Mouse (Mus musculus) CD4-positive, CD25-positive, alpha-beta regulatory T cell, adult 4 months (primary cell): ENCODE results near the gene Hist1h2ab. TPM values are rescaled to one million over a fixed set of nuclear protein-coding genes. Genes with fewer than 3 reads are reported as not detected.
"Not testable (repeated sequence)": the region's sequence is repeated elsewhere in the genome, so short reads cannot be mapped to it uniquely, and the experiment has no call there.

Experiments used
- ATAC-seq: one replicate; pipeline ENCODE4 v1.8.0; 2017
- polyA plus RNA-seq, 2 experiments: library from polyadenylated mRNA; unstranded; fragments of 100-300 nt; shearing (Covaris generic); gene quantifications; one replicate each; pipeline ENCODE4 v1.2.1; 2017

The Hist1h2ab gene
- polyA plus RNA-seq = 1 to 10 TPM; 2.8 to 8.2 TPM

DNA sequence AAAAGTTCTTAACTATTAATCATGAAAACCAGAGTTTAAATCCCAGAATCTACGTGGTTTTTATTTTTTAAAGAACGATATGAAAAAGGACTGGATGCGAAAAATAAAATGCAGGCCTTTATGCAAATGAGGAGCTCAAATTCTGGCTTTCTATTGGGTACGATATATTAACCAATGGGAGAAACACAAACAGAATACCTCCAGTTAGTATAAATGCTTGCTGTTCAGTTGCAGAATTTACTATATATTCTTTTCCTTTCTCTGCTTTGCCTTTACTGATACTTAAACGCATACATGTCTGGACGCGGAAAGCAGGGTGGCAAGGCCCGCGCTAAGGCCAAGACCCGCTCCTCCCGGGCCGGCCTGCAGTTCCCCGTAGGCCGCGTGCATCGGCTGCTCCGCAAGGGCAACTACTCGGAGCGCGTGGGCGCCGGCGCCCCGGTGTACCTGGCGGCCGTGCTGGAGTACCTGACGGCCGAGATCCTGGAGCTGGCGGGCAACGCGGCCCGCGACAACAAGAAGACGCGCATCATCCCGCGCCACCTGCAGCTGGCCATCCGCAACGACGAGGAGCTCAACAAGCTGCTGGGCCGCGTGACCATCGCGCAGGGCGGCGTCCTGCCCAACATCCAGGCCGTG lies at the start of gene Hist1h2ab:
TSS of gene Hist1h2ab (plus strand) at position 288 of the 639 bp plus-strand sequence.
- ATAC-seq = peak; percentile 46

DNA sequence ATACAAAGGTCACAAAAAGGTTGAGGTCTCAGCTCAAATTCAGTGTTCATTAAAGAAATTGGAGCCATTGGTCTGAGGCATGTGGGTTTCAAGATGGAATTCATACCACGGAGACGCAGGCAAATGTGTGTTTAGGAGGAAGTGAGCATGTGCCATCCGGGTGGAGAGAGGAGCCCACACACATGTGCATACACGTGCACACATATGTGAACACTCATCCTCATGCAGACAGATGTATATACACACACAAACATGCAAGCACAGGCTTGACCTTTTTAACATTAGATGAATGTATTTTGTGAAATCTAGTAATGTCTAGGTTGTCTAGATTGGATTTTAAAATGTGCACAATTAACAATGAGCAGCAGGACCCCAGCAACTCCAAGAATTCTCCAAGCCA lies 48.7 kb upstream of the Hist1h2ab start:
- ATAC-seq = no peak

DNA sequence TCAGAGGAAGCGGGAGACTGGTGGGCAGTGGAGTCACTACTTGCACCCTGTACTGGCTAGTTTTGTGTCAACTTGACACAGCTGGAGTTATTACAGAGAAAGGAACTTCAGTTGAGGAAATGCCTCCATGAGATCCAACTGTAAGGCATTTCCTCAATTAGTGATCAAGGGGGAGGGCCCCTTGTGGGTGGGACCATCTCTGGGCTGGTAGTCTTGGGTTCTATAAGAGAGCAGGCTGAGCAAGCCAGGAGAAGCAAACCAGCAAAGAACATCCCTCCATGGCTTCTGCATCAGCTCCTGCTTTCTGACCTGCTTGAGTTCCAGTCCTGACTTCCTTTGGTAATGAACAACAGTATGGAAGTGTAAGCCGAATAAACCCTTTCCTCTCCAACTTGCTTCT lies 48.1 kb upstream of the Hist1h2ab start:
- not testable (repeated sequence) for ATAC-seq

DNA sequence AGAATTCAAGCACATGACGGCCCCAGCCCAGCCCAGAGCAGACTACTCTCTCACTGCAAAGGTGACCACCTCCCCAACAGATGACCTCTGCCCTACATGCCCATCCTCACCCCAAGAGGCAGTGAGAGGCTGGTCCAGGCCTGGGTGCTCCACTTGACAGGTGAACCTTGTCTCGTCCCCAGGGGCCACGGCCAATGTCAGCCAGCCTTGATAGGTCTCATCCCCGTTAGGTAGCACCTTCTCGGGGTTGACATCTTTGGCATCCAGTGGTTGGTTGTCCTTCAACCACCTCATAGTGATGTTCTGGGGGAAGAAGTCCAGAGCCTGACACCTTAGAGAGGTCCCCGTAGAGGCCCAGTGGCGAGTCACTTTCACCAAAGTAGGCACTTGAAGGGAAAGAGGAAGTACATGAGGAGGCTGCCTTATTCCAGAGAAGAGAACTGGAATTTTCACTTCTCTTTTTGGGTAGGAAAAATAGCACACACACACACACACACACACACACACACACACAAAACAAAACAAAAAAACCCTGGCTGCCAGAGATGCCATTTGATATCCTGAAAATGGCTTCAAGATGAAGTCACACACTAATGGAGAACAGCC lies 45.1 kb upstream of the Hist1h2ab start:
- no peak for ATAC-seq

DNA sequence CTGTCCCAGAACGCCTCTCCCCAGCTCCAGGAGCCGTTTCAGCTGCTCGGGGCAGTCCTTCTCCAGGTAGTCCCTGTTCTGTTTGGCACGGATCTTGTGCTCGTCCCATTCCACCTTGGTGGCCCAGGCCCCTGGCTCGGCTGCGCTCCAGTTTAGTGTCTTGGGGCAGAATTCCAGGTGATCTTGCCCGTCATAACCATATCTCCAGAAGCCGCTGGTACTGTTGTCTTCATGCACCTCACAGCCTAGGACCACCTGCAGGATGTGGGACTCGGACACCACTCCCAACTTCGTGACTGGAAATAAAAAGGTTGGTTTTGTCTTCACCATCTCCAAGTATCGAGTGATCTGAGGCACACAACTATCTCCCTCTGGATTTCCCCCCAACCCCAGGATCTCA lies 44.2 kb upstream of the Hist1h2ab start:
- ATAC-seq = no peak

DNA sequence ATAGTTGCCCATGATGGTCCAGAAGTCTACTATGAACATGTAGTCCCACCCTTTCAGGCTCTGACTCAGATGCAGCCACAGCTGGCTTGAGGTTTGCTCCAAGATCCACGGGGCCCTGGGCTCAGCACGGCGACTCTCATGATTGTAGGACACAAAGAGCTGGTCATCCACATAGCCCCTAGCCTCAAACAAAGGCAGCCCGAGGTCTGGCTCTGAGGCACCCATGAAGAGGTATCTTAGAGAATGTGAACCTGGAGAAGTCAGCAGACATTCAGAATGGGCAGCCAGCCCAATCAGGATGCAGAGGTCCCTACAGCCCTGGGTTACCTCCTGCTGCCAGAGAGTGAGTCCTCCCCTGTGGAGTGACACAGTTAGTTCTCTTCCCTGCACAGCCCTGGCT lies 42.9 kb upstream of the Hist1h2ab start:
- no peak for ATAC-seq

DNA sequence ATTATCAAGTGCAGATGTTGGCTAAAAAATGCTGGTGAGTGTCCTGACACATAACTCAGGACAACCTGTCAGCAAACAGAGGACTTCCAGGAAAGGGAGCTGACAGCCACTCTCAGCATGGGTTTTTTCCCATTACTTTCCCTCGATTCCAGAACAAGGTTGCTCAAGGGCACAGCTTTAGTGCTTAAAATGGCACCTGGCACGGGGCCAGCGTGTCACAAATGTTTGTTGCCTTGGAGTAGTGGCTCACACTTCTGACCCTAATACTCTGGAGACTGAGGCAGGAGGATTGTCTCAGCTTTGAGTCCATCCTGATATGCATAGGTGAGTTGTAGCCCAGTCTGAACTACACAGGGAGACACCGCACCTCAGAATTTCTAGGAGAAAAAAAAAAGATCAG lies 42.3 kb upstream of the Hist1h2ab start:
- no peak for ATAC-seq

DNA sequence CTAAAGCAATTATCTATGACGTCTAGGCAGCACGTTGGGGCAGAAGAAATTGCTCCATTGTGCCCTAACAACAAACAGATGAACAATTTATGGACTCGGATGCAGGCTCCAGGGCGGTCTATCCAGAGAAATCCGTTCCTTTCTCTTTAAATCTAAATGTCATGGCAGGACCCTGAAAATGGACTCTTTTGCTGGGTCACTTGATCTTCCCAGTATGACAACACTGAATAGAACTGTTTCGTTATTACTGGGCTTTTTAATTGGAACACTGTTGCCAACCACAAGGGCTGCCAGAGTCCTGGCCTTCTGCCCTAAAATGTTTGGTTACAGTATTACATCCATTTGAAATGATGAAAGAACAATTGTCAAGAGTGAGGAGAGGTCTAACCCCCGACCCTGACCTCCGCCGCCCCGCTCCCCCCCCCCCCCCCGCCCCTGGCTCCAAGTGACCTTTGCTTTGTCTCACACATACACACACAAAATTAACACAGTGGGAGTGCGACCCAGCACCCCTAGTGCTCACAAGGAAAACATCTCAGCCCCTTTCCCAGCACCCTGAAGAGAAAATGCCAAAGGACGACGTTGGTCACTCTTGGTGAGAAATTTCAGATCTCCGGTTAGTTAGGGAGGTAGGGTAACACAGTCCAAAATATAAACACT lies 41.1 kb upstream of the Hist1h2ab start:
- peak; percentile 30 for ATAC-seq

DNA sequence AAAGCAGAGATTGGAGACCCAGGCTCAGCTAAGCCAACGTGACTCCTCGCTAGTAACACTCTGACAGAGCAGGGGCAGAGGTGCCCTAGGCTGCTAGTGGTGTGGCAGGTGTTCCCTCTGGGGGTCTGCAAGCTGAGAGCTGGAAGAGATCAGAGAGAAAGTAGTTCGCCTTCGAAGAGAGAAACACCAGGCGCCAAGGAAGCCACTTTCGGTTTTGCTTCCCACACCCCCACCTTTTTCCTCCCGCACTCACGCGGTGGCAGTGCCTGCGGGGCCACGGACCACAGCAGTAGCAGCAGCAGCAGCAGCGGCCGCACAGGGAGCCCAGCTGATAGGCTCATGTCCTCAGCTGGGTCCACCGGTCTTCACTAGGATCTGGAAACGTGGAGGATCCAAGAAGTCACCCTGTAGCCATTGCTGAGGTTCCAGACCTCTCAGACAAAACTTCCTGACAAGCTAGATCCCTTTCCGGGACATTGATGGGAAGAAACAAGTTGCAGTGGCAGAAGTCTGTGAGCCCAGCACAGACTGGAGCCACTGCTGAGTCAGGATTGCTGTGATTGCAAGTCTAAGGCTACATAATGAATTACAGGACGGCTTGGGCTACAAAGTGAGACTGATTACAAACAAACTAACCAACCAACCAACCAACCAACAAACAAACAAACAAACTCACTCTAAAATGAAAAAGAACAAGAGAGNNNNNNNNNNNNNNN lies 40.4 kb upstream of the Hist1h2ab start, which contains the start of gene Hfe:
TSS of gene Hfe (minus strand) at position 481 of the 716 bp plus-strand sequence.
- peak; percentile 92 for ATAC-seq

DNA sequence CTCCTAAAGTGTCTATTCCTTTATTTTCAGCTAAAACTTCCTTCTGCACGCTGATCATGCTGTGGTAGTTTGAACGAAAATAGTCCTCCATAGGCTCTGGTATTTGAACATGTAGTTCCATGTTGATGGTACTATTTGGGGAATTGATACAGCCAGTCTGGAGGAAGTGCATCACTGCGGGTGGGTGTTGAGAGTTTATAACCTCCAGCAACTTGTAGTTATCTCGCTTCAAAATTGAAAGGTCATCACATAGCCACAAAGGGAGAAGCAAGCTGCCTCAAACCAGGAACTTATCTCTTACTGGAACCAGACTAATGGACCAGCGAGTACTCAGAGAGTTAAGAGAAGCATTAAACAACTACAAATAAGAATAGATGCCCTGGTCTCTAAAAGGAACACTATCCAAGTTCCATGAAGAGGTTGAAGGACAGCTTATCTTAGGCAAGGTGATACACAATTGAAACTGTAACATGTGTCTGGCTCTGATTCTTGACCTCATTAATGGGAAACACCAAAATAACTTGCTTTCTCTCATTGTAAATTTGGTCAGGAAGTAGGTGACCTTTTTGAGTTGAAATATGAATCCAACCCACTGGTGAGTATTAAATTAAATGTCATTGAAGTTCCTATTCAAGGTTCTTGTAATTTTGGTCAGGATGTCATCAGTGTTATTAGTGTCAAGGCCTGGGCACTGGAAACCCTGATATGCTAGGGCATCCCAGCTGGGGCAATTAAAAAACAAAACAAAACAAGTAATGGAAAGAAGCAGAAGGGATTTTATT lies 34.5 kb upstream of the Hist1h2ab start:
- ATAC-seq = no peak

DNA sequence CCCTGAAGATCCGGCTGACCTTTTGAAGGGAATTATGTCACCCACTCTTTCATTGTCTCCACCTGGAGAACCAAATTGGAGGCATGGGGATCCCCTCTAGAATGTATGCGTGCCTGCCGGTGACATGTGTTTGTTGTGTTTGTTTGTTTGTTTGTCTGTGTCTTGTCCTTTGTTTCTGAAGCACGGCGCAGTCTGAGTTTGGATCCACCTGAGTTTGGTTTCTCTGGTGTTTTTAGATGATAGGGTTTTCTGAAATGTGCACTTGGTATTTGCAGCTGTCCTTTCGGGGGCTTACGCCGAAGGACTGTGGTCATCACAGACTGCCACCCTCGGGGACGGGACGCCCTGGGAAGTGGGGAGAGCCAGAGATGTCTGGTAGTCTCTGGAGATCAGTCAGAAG lies 33.8 kb upstream of the Hist1h2ab start:
- ATAC-seq = no peak

DNA sequence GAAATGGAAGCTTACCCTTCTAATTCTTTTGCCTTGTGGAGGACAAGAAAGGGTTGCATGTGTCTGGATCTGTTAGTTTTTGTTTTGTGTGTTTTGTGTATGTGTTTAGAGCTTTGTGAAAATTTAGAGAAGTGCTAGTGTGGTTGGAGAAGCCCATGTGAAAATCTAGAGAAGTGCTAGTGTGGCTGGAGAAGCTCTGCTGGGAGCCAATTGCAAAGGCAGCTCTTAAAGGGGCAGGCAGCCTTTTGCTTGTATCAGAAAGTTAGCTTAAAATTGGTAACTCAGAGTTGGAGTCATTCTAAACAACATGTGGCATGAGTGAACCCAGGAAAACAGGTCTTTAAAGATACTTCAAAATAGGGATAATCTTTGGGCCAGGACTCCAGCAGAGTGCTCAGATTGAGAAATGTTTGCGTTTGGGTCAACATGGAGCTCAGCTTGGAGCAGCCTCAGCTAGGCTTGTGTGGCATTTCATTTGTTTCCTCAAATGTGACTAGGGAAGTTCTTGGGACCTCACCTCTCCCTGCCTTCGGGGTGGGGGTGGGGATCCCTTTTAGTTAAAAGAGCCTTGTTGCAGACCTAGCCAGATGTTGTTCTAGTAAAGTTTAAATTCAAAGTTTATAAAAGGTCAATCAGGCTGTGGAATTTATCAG lies 33.2 kb upstream of the Hist1h2ab start:
- ATAC-seq = not testable (repeated sequence)

DNA sequence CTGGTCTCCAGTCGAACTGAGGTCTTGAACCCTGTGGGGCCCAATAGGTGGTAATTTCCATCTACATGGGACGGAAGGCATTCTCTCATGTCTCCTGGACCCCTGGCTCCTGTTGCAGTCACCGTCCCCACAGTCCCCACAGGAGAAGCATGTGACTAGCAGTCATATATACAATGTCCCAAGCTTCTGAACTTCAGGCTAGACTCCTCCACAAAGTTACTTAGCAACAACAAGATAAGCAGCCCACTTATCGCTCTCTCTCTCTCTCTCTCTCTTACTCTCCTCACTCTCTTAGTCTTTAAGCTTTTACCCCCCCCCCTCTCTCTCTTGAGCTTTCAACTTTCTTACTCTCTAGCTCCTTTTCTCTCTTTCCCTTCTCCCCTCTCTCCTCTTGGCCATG lies 26.7 kb upstream of the Hist1h2ab start:
- ATAC-seq = no peak

DNA sequence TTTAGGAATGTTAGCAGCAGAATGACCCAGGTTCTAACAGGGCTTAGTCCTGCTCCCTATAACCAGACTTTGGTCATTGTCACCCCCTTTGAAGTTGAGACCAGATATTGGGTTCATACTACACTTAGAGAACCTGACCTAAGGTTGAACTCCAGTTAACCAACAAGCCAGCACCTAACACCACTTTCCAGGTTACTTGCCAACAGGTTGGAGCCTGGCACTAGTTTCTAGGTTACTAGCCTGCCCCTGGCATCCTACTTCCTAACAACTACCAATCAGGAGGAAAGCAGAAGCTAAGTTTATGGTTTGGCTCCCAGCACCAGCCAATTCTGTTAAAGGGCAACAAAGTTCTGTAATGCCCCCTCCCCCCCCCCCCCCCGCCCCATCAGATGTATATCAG lies 25.7 kb upstream of the Hist1h2ab start:
- no peak for ATAC-seq

DNA sequence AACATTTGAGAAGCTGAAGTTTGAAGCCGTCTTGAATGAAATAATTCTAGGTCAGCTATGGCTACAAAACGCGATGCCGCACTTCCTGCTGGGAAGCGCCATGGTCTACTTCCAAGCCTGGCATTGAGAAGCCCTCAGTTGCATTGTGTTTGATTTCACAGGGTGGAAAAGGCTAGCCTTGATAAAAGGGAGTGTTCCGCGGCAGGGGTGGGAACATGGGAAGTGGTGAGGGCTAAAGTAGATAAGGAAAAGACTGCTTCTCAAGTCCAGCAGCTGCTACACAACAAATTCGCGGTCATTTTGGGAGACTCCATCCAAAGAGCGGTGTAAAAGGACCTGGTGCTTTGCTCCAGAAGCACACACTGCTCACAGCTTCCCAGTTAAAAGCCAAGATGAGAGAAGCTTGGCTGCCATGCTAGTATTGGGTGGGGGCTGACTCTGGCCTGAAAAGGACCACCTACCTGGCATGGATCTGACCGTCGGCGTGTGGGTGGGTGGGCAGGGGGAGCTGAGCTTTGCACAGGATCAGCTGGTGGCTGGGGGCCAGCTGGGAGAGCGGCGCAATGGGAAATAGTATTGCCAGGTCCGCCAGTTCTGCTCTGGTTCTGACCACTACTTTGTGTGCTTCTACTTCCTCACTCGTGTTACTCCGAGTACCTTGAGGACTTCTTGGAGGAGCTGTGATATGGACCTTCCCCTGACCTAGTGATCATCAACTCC lies 22.3 kb upstream of the Hist1h2ab start:
- ATAC-seq = no peak

DNA sequence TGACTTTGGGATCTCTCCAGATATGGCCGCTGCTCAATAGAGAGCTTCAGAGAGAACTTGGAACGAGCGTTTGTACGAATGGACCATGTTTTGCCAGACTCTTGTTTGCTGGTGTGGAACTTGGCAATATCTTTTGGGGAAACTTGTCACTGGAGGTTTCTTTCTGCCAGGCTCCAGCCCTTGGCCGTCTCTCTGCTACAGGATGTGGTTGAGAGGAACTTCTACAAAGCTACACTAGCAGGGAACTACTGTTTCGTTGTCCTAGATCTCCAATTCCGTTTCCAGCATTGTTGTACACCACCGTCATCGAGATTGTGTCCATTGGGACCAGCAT lies 21.8 kb upstream of the Hist1h2ab start:
- ATAC-seq = no peak

DNA sequence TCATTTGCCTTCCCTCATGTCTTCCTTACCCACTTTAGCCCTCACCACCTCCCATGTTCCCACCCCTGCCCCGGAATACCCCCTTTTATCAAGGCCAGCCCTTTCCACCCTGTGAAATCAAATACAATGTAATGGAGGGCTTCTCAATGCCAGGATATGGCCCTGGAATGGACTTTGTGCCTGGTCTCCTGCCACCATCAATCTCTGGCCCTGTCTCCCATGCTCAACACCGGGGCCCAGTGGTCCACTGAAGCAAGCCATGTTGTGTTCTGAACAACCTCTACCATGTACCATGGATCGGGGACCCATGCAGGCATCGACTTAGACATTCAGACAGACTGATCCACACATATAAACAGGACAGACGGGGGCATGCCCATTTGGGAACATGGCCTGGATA lies 21.2 kb upstream of the Hist1h2ab start:
- ATAC-seq = no peak

DNA sequence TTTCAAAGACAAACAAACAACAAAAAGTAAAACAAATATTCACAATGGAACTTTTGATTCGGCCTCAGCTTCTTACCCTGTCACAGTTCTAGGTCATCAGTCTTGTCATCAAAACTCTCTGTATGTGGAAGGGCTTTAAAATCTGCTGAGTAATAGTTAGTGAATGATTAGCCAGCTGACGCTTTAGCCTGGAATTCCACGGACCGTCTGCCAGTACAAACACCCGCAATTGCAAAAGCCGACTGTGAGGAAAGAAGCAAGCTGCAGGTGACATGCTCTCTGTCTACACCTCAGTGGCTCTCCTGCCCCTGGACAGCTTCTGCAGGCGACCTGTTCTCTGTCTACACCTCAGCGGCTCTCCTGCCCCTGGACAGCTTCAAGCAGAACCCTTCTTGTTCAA lies 20.4 kb upstream of the Hist1h2ab start:
- ATAC-seq = no peak

DNA sequence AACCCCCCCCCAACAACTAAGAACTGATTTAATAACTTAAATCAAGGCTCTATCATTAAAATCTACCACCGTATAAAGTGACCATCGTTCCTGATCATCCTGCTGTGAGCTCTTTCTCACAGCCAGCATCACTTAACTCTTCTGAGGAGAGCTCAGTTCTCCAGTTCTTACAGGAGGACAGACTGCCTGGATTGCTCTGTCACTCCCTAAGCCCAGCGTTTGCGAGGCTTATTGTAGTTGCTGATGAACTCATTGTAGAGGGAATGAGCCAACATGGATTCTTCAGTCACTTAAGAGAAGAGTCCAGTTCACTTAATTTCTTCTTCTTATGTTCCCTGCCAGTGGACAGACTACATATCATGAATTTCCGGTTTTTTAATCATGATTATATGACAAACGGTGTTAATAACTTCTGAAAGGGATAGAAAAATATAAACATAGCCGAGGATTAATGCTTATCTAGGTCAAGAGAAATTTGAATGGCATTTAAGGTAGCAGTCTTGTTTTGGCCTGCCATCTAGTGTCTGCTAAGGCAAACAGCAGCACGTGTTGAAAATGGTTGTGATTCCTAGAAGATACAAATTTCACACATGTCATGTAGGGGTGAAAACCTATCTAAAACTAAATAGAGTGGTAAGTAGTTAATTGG lies 18.6 kb upstream of the Hist1h2ab start:
- peak; percentile 92 for ATAC-seq

DNA sequence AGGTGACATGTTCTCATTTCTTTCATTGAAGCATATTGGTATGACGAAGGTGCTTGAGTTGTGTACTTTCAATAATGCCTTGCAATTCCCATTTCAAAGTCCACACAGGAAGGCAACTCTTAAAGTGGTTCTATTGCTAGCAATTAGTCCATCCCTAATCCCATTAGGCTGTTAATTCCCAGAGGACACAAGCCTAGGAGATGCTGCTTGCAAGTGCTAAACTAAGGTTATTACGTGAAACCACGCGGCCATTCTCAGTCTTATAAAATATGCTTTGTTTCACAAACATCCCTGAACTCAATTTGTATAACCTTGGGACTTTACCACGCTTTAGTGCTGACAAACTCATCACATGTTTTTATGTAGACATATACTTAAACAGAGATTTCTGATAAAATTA lies 13.8 kb upstream of the Hist1h2ab start:
- ATAC-seq = no peak

DNA sequence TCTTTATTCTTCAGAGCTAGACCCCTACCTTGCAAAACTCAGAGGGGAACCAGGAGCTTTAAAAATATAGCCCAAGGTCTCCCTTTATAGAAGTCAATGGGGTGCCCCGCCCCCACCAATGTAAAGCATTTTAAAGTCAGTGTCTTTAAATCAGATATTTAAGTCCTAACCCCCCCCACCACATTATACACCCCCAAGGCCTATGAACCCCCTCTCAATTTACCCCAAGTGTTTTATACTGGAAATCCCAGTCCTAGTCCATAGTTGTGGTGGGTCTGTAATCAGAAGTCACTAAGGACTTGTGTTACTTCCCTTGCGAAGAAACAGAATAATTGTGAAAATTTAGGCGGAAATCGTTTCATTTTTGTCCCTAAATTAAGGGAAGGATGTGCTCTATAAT lies 12.9 kb upstream of the Hist1h2ab start:
- no peak for ATAC-seq
